Mouse (Mus musculus) layer of hippocampus, postnatal 25 days (tissue): ENCODE data around the gene Neurod2. TPM values are rescaled to one million over a fixed set of nuclear protein-coding genes. Genes with fewer than 3 reads are reported as not detected.

ENCODE experiments used
- DNase-seq, 2 experiments: peaks; one replicate each; pipeline ENCODE4 v3.0.0; 2022; ENCODE audit warnings: mixed read lengths in 2 of 2, low spot score in 1 of 2; ENCODE audit errors: extremely low spot score in 1 of 2
- total RNA-seq, 2 experiments: library from RNA; stranded (reverse); gene quantifications; 2 replicates each; pipeline ENCODE4 v1.2.3; 2021

Gene Neurod2
- total RNA-seq = 100 to 1,000 TPM; 139 to 148 TPM

DNA sequence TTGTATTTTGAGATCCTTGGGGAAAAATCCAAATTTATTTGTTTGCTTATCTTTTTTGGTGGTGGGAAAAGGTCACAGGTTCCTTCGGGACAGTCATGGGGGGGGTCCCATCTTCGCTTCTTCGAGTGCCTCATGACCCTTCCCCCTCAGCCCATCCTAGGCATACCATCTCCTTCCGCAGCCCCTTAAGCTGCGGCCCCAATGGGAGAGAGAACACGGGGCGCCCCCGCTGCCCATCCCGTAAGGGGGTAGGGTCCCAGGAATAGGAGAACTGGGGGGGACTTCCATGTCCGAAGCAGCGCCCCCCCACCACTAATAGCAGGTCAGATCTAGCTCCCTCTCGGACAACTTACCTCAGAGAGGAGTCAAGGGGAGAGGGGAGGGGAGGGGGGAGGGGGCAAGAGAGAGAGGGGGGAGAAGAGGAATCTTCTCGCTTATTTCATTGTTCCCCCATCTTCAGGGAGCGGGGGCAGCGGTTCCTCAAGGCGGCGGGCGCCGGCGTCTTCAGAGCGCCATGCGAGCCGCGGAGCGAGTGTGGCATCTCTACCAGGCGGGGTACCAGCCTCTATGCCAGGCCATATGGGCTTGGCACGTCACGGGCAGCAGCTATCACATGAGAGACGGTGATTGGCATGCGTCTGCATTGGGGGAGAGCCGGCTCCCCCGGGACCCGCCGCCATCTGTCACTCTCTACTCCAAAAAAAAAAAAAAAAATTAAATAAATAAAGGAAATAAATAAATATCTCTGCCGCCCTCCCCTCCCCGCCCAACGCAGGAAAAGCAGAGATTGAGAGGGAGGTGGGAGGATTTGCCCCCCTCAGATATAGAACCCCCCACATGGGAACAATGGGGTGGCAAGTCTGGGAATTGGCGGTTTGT, at the start of gene Neurod2:
Neurod2 (minus strand) TSS at position 568 of the 879 bp plus-strand sequence.
- peak in 1 of 2 experiments; percentile 75 for DNase-seq

DNA sequence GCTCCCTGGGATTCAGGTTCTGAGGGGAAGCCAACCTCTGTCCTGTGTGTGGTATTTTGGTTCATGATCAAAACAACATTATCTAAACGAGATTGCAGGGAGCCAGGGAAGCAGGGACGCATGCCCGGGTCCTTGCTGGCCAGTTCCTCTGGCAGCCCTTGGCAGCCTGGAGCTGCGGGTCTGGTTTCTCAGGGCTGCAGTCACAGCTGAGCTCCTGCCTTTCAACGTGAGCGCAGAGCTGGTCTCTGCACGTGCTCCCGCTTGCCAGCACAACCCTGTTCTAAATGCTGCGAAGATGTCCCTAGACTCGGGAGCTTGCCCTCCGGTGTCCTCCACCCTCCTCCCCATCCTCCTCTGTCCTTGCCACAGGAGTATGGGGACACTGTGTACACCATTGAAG, 48.3 kb upstream of the Neurod2 start:
- no peak for DNase-seq

DNA sequence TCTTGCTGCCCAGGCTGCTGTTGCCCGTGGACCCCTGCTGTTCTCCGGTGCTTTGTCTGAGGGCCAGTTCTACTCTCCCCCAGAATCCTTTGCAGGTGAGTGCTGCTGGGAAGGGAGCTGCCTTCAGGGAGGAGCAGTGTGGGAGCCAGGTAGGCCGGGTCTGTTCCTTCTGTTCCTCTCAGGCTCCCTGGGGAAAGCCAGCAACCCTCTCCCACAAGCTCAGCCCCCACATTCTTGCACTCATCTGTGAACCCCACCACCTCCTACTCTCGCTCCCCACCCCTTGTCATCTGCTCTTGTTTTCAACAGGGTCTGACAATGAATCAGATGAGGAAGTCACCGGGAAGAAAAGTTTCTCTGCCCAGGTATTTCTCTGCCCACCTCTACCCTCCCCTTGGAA, 47.3 kb upstream of the Neurod2 start:
- no peak for DNase-seq

DNA sequence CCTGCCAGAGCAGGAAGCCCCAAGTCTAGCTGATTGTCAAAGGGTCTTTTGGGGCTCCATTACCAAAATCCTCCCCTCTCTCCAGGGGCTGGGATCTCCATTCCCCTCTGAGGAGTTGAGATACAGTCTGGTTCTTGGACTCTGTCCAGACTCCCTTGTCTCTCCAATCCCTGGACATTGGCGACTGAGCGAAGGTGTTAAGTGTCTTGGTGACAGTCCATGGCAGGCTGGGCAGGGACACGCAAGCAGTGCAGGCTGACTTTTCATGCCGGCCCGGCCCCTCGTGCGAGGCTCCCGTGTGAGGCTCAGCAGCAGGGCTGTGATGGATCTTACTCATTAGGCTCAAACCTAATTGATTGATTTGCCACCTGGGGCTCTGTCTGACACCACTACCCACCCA, 44.8 kb upstream of the Neurod2 start:
- DNase-seq = no peak

DNA sequence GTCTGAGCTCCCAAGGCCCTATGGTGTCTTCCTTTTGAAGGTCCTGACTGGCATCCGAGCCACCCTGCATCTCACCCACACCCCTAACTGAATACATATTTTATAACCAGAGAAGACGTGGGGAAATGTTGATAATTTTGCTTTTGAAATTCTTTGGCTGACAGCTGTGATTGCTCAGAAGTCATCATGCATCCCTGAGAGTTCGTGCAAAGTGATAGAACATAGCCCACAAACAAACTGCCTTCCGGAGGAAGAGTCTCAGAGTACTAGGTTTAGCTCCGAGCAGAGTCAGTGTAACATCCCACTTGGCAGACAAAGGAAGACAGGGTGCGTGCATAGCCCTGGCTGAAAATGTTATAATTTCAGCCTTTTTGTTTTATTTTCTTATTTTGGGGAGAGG, 43.8 kb upstream of the Neurod2 start:
- DNase-seq = no peak

DNA sequence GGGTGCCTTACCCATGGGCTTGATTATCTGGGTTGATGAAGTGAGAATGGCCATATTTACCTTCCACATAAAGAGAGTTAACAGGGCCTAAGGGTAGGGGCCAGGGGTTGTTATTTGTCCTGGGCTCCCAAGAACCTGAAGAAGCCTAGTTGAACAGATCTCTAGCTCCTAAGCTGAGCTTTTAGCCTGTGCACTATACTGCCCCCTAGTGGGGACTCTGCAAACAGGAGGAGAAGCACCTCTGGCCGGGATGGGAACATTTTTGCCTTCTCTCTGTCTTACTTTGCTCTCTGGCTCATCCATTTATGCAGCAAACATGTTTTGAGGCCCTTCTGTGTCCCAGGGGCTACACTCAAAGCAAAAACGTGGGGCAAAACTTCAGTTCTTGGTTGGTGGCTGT, 43.0 kb upstream of the Neurod2 start:
- DNase-seq = peak in 1 of 2 experiments; percentile 66

DNA sequence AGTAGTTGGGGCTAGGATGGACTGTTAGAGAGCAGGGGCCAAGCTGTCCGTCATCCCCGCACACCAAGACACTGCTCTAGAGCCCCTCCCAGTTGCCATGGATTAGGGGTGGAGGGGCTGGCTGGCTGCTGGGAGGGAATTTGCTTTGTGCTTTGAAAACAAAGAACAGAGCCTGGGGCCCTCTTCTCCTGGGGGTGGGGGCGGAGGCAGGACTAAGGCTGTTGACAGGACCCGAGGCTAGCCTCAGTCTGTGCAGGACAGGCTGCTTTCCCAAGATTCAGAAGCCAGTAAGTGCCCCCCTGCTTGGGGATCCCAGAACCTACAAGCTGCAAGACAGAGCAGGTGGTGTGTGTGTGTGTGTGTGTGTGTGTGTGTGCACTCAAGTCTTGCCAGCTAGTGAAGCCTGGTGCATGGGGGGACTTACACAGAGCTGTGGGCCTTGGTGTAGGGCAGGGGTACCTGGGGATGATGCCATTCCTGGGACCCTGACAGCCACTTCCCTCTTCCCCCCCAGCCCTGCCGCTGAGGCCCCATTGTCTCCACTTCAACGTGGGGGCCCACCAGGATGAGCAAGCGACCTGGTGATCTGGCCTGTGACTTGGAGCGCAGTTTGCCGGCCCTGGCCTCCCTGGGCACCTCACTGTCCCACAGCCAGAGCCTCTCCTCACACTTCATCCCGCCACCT, 42.2 kb upstream of the Neurod2 start:
- DNase-seq = no peak

DNA sequence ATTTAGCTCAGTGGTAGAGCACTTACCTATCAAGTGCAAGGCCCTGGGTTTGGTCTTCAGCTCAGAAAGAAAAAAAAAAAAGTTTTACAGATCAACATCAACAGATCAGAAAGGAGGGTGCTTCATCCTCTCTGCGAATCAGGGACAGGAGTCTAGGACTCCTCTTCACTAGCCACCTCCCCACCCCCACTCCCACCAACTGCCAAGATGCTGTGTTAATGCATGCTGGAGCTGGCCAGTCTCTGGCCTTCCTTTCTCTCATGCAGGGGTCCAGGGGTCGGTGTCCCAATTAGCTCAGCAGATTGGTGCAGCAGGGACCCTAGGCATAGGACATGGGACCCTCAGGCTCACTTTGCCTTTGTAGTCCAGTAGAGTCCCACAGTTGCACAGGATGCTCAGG, 41.1 kb upstream of the Neurod2 start:
- no peak for DNase-seq

DNA sequence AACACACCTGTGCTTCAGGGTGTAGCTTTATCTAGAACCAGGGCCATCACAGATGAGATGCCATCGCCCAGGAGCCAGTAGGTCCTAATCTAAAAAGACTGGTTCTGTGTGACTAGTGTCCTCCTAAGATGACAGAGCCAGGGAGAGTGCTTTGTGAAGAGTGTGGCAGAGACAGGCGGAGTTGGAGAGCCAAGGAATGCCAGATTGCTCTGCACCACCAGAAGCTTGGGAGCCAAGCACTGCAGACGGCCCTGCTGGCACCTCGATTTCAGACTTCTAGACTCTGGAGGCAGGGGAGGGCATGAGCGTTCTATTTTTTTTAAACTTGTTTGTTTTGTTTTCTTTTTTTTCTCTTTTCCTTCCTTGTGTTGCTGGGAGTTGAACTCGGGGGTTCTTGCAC, 39.9 kb upstream of the Neurod2 start:
- no peak for DNase-seq

DNA sequence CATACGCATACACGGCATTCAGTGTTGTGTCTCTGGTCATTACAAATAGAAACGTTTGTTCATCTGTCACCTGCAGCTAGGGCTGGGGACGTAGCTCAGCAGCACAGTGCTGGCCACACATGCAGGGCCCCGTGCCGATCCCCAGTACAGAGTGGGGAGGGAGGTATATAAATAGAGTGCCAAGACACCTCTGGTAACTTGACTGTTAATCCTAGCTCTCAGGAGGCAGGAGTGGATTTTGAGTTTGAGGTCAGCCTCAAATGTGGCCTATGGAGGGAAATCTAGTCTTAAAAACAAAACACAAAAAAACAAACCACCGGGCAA, 38.4 kb upstream of the Neurod2 start:
- DNase-seq = no peak

DNA sequence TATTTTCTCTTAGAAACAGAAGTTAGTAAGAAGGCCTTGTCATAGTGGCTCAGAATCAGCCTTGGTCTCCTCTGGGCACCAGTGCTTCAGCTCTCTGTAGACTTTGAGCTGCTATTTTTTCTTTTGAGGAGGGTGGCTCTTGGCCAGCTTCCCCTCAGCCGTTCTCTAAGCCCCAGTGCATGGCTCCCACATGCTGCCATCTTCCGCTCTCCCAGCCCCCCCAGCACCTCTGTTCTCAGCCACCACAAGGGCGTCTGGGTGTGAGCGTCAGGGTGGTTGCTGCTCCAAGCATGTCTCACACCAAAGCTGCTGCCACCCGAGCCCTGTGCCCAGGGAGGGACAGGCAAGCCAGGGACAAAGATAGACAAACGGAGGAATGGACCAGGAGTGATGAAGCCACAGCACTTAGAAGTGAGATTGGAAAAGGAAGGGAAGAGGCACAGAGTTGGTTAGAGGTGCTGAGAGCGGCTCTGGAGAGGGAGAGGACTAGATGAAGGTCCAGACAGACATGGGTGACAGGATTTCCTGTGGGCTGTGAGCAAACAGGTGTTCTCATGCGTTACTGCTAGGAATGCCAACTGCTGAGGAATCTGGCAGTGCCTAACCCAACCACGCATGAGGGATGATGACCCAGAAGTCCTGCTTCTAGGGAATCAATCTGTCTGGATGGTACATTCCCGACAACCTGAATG, 37.9 kb upstream of the Neurod2 start:
- no peak for DNase-seq

DNA sequence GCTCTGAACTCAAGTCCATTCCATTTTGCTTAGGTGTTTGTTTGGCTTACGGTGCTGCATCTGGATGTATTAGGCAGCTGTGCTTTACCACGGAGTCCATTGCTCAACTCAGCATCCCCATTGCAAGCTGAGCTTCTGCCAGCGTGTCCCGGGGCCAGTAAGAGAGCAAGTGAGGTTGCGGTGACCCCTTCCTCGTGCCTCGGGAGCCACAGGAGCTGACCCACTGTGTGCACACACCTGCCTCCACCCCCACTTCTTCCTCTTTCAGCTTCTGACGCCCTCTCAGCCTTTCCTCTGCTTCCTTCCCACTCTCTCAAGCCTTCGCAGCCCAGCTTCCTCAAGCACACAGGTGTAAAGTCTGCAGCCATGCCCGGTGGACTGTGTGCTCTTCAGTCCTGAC, 36.8 kb upstream of the Neurod2 start:
- no peak for DNase-seq

DNA sequence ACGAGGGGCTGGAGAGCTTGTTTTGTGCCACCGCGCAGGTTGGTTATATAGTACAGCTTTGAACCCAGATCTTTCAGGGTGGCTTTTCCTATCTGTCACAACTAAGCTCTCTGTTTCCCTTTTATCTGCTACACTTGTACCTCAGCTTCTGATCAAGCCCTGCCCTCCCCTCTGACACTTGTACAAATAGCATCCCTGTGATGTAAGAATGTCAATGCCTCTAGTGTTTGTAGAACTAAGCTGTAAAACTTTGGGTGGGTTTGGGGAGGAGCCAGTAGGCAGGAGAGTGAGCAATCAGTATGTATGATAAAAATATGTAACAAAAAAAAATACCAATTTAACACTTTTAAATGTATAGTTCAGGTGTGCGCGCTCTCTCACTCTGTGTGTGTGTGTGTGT, 35.0 kb upstream of the Neurod2 start:
- DNase-seq = no peak

DNA sequence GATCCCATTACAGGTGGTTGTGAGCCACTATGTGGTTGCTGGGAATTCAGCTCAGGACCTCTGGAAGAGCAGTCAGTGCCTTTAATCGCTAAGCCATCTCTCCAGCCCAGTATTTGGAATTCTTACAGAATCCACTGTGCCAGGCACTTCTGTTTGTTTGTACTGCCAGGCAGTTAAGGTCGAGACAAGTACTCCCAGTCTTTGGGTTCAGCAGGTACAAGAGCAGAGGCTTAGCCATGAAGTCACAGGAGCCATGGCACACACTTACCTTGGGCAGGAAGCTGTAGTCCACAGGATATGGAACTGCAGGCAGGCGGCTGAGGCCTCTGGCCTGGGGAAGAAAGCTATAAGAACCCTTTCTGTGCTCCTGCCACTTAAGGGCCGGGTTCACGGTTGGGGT, 34.4 kb upstream of the Neurod2 start:
- no peak for DNase-seq

DNA sequence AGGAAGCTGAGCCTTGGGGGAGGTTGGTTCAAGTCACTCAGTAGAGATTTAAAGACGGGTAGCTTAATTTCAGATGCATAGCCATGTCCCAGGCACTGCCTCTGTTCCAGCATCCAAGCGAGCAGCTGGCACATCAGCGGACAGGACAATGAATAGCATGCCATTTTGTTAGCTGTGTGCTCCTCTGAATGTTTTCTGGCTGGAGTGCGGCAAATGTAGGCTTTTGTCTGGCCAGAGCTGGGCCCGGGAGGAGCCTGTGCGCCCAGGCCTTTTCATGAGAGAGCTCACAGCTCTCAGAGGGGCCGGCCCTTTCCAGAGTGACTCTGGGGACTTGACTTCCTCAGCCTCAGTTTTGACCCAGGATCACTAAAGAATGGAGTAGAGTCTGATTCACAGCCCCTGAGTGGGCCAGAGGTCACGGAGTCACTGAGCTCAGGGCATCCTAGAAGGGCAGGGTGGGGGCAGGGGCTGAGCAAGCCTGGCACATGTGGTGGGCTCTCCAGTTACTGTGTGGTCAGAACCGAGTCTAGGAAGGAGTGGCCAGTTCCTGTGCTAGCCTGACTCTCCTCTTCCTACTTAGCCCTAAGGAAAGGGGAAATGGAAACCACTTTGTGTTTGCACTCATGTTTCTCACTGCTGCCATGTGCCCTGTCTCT, 31.5 kb upstream of the Neurod2 start:
- DNase-seq = no peak

DNA sequence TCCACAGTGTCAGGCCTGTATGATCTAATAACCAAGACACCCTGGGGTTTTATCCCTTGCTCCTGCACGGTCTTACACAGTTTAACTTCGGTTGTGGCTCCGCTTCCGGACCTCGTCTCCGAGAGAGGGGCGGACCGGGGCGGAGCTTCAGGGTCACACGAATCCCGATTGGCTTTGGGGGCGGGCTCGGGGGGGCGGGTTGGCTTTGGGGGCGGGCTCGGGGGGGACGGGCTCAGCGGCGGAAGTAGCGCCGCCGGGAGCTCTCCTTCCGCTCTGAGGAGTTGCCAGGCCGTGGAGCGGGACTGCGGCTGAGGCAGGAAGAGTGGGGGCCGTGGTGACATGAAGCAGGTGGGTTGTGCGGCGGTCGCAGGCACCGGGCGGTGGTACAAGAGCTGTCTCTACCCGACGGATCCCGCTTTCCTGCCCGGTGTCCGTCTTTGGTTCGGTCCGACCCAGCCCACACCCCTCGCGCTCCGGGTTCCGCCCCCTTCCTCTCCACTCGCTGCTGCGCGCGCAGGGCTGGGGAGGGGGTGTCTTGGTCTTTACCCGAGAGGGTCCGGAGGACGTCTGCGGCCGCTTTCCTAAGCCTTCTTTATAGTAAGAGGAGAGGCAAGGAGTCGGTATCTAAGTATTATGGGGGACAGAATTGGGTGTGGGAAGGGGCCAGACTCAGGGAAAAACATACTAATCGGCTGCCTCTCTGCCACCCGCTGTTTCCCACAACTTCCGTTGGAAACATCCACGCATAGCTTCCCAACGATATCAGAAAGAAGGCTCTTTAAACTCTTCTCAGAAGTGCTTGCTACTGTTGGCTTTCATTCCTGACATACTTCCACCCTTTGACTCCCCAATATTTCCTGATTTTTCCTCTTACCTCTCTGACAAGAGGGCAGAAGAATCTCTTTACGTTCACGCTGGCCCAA, 29.0 kb upstream of the Neurod2 start, which contains the start of gene Stard3:
Stard3 (plus strand) TSS at position 208 of the 923 bp plus-strand sequence.
- DNase-seq = peak; percentile 75 to 77

DNA sequence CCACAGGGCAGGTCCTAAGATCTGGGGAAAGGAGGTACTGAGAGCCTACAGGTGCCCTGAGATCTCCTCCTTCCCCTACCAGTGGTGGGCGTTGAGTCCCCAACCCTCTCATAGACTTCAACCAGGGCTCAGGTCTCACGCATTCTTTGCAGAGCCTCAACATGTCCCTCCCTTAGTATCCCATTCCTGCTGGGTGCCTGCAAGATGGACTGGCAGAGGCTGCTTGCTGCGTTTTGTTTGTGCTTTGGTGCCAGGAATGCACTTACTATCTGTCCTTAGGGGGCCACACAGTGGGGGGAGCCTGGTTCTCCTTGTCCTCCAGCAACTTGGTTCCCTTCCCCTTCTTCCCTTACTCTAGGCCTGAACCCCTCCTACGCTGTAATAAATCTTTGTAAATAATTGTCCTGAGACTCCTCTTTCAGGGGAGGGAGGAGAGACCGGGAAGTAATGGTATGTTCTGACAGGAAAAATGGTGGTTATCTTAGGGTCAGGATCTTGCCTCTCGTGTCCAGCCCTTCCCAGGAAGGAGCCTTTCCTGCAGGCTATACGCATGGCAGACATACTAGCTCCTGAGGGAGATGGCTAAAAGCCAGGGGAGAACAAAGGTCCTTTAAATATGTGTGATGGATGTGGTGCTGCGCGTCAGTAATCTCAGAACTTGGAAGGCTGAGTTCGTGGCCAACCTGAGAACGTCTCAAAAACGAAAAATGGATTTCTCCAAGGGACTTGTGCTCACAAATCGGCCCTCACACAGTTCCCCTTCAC, 28.1 kb upstream of the Neurod2 start:
- DNase-seq = no peak

DNA sequence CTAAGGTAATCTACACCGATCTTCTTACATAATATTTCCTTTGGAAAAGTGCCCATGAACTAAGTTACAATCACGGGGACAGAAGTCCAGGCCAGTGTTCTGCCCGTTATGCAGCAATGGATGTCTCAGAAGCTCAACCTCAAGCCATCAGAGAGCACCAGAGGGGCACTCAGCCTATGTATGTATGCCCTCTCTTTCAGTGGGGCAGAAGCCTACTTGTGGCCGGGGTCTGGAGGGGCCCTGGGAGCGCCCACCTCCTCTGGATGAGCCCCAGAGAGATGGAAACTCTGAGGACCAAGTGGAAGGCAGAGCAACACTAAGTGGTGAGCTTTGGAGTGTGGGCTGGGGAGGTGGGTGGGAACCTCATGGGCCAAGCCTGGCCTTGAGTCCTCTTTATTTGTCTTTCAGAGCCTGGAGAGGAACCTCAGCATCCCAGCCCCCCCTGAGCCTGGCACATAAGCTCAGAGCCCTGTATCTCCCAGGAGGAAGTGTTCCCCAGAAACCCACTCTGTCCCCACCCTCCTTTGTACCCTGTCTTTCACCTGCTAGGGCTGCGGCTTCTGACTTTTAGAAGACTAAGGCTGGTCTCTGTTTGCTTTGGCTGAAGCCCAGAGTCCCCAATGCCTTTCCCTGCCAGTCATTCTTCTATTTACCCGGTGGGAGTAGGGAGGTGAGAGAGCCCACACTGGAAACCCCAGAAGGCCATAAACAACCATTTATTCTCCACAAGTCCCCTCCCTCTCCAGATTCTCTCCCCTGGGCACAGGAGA, 27.4 kb upstream of the Neurod2 start:
- DNase-seq = no peak
